Mouse (Mus musculus): ENCODE data around the gene Ddx58. TPM values are rescaled to one million over a fixed set of nuclear protein-coding genes. Genes with fewer than 3 reads are reported as not detected.

Gene Ddx58
- polyA plus RNA-seq, 1 experiment from 2014 or later = 3.0 TPM

DNA sequence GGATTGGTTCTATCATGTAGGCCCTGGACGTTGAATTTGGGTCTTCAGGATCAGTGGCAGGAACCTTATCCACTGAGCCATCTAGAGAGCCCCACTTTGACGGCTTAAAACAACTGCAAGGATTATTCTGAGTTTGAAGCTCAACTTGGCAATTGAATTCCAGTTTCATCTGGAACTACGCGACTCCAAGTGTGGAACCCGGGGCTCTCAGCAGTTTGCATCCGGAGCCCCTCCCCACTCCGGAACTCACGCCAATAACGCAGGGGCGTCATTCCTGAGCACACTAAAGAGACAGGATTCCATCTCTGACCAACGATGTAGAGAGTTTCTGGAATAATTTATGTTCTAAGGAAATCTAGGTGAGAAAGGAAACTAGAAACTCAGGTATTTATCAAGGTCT lies 12.5 kb downstream of the Ddx58 start:
- H3K27me3 ChIP-seq (ENCODE audit: poor library complexity, severe bottlenecking) = no peaks in the 10 kb centered on the region
- 92% methylated on average over 11 of the region's 11 CpGs for WGBS
- H3K9me3 ChIP-seq = no peaks in the 10 kb centered on the region

DNA sequence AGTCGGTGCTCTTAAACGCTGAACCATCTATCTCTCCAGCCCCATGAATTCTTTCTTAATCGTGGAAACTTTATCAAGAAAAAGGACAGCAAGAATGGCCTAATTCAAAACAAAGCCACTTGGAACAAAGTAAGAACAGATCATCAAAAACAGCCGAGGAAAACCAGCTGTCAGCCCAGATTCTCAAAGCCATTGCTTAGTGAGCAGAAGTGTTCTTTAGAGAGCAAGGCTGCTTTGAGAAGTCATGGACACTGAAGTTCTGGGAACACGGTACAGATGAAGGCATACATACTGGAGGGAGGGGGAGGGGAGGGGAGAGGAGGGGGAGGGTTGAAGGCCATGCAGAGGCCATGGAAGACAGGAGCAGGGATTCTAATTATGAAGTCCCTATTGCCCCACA lies 13.5 kb downstream of the Ddx58 start:
- H3K36me3 ChIP-seq (replicated peaks) = no peaks in the 10 kb centered on the region
- no peak for DNase-seq (ENCODE audit: extremely low spot score, low spot score)
- H3K27me3 ChIP-seq (ENCODE audit: poor library complexity, severe bottlenecking) = peaks cover 7% of the 10 kb centered on the region
- peaks cover 5% of the 10 kb centered on the region; the same call in 1 of the 2 replicates for H3K4me1 ChIP-seq
- H3K9me3 ChIP-seq = no peaks in the 10 kb centered on the region
- H3K27ac ChIP-seq = no peak overlapping the region
- WGBS = 81% methylated on average over 5 of the region's 5 CpGs
- H3K4me3 ChIP-seq = no peak overlapping the region

More for the DNA sequence above, 12.5 kb downstream of the Ddx58 start:
- H3K4me3 ChIP-seq = no peak overlapping the region
- no peaks in the 10 kb centered on the region for H3K36me3 ChIP-seq (replicated peaks)
- 0 out of 2 replicates have a peak, but pooled peaks cover under 1% of the 10 kb centered on the region for H3K4me1 ChIP-seq
- no peak overlapping the region for H3K27ac ChIP-seq
- DNase-seq (ENCODE audit: extremely low spot score, low spot score) = no peak

DNA sequence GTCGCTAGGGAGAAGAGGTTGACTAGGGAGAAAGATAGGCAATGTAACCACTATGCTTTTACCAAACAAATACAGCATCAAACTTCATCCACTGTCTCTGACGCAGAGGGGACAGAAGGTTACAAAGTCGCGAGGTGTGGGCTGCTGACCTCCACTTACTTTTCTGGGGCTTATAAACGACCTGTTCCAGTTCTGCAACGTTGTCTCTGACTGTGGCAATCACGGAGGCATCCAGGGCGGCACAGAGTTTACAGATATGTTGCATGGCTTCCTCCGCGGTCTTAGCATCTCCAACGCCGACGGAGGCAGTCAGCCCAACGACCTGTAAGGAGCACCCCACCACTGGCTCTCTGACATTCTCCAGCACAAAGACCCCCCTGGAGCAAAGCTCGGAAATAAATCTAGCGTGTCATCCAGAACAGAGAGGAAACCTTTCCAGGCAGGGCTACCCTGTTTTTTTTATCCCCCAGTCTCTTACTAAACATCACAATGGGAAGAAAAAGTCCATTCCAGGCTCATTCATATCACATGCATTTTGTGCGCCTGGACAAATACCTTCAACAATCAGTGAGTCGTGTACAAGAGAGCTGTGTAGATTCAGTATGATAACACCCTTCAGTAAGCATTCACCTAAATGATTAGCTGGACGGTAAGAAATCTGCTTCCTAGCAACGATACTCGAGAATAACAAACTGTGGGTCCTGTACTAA lies 17.6 kb downstream of the Ddx58 start:
- Histone ChIP-seq H3K4me3 (no peak overlapping the region), H3K36me3 (replicated peaks) (no peaks in the 10 kb centered on the region), H3K9me3 (no peaks in the 10 kb centered on the region), H3K4me1 (peaks cover 14% of the 10 kb centered on the region), H3K27me3 (ENCODE audit: poor library complexity, severe bottlenecking) (peaks cover 8% of the 10 kb centered on the region), H3K27ac (no peak overlapping the region)
- WGBS = 58% methylated on average over 21 of the region's 21 CpGs
- DNase-seq (ENCODE audit: extremely low spot score, low spot score) = no peak

DNA sequence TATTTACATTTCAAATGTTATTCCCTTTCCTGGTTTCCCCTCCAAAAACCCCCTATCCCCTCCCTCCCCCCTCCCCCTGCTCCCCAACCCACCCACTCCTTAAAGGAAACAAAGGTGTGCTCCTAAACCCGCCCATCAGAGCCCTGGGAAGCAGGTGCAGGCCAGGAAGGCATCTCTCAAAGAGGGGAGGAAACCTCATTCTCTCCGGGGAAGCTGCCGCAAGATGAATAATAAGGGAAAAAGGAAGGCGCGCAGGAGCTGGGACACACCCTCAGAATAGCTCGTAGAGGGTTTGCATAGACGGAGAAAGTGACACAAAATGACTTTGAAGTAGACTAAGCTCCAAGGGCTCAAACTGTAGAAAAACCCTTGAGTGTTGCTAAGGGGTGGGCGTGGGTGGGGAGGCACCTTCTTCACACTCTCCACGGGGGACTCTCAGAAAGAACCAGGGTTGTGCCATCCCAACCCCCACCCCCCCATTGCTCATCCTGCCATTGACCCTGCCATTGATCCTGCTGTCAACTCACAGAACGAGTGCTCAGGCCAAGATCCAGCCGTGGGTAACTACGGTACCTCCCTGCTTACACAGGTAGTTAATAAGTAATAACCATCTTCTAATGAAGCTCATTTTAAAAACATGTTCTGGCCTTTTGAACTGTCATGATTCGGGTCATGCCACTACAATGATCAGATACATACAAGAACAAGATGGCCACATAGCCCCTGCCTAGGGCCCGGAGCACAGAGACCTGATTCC lies 18.4 kb downstream of the Ddx58 start:
- no peak for DNase-seq (ENCODE audit: extremely low spot score, low spot score)
- Histone ChIP-seq H3K4me1 (peaks cover 14% of the 10 kb centered on the region), H3K27me3 (ENCODE audit: poor library complexity, severe bottlenecking) (peaks cover 8% of the 10 kb centered on the region), H3K27ac (no peak overlapping the region), H3K4me3 (no peak overlapping the region), H3K36me3 (replicated peaks) (no peaks in the 10 kb centered on the region), H3K9me3 (no peaks in the 10 kb centered on the region)
- WGBS = 46% methylated on average over 14 of the region's 14 CpGs

DNA sequence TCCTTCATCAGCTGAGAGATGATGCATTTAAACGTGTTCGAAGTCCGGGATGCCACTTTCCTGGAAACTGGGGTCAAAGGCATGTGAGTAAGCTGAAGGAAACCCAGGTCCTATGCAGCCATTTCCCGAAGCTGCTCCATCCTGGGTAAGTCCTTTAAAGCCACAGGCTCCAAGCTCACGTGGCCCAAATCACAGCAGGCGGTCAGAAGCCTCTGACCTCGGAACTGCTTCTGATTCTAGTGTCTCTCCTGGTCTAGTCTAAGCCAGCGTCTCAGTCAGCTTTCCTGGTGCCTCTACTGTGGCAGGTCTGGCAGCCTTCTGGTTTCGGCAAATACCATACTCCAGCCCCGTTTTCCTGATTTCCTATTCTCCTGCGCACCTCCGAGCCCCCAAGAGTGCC lies 19.2 kb downstream of the Ddx58 start:
- Histone ChIP-seq H3K9me3 (no peaks in the 10 kb centered on the region), H3K4me3 (no peak overlapping the region), H3K36me3 (replicated peaks) (no peaks in the 10 kb centered on the region), H3K27me3 (ENCODE audit: poor library complexity, severe bottlenecking) (peaks cover 8% of the 10 kb centered on the region), H3K27ac (no peak overlapping the region), H3K4me1 (peaks cover 14% of the 10 kb centered on the region)
- WGBS = 23% methylated on average over 12 of the region's 12 CpGs
- DNase-seq (ENCODE audit: extremely low spot score, low spot score) = peak; percentile 20

DNA sequence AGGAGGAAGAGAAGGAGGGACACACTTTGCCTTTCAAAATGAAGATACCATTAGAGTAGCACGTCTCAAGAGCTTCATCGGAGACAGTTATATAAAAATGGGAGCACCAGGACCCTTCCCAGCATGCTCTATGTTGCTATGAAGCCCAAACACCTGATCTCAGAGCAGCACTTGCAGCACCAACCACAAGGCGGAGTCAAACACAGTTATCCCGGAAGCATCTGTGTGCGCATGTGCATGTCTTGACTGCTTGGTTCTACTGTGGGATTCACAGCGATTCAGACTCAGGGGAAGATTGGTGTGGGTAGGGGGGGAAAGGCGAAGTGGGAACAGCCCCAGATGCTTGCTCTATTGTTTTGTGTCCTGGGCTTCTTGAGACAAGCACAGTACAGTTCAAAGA lies 21.2 kb downstream of the Ddx58 start:
- H3K4me3 ChIP-seq = no peak overlapping the region
- H3K27ac ChIP-seq = no peak overlapping the region
- H3K27me3 ChIP-seq (ENCODE audit: poor library complexity, severe bottlenecking) = peaks cover 8% of the 10 kb centered on the region
- H3K4me1 ChIP-seq = peaks cover 14% of the 10 kb centered on the region
- 73% methylated on average over 7 of the region's 7 CpGs for WGBS
- peak; percentile 21 for DNase-seq (ENCODE audit: extremely low spot score, low spot score)
- no peaks in the 10 kb centered on the region for H3K9me3 ChIP-seq
- no peaks in the 10 kb centered on the region for H3K36me3 ChIP-seq (replicated peaks)

DNA sequence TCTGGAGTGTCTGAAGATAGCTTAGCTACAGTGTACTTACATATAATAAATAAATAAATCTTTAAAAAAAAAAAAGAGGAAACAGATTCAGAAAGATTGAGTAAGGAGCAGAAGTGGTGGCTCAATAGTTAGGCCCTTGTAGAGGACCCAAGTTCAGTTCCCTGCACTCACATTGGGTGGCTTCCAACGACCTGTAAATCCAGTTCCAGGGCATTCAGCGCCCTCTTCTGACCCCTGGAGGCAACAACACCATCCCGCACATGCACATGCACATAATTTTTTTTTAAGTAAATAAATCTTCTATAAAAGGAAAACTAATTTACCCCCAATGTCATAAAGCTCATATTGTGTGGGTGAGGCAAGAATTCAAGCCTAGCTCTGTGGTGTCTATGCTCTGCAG lies 21.7 kb downstream of the Ddx58 start:
- WGBS = 50% methylated on average over 3 of the region's 3 CpGs
- no peak for DNase-seq (ENCODE audit: extremely low spot score, low spot score)
- Histone ChIP-seq H3K27me3 (ENCODE audit: poor library complexity, severe bottlenecking) (peaks cover 8% of the 10 kb centered on the region), H3K36me3 (replicated peaks) (no peaks in the 10 kb centered on the region), H3K27ac (no peak overlapping the region), H3K4me1 (peaks cover 14% of the 10 kb centered on the region), H3K9me3 (no peaks in the 10 kb centered on the region), H3K4me3 (no peak overlapping the region)

DNA sequence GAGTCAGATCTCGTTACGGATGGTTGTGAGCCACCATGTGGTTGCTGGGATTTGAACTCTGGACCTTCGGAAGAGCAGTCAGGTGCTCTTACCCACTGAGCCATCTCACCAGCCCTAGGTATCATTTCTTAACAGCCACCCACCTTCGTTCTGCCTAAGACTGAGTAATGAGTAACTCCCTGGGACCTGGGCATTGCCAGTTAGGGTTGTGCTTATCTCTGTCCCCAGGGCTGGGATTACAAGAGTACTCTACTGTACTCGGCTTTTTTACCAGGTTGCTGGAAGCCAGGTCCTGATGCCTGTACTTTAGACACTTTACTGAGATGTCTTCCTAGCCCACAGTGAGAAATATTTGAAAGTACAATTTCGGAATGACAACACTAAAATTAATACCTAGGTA lies 27.5 kb downstream of the Ddx58 start:
- Histone ChIP-seq H3K4me3 (no peak overlapping the region), H3K4me1 (peaks cover 7% of the 10 kb centered on the region; the same call in 1 of the 2 replicates), H3K27me3 (ENCODE audit: poor library complexity, severe bottlenecking) (no peaks in the 10 kb centered on the region), H3K9me3 (no peaks in the 10 kb centered on the region), H3K36me3 (replicated peaks) (no peaks in the 10 kb centered on the region), H3K27ac (no peak overlapping the region)
- DNase-seq (ENCODE audit: extremely low spot score, low spot score) = no peak
- WGBS = 93% methylated on average over 5 of the region's 6 CpGs

DNA sequence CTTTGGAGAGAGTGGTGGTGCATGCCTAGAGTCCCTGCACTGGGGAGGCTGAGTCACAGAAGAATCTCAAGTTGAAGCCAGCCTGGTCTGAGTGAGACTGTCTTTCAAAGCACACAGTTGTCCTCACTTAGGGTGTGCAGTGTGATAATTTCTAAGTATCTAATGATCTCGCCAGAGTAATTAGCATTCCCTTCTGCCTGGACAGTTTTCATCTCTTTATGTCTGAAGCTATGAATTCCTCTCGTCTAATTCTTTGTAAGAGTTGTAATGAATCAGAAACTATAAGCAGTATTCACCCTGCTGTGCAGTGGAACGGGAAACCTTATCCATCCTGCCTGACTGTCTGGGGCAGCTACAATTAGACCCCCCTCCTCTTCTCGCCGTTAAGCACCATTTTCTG lies 31.9 kb downstream of the Ddx58 start:
- Histone ChIP-seq H3K27me3 (ENCODE audit: poor library complexity, severe bottlenecking) (no peaks in the 10 kb centered on the region), H3K36me3 (replicated peaks) (no peaks in the 10 kb centered on the region), H3K4me3 (no peak overlapping the region), H3K9me3 (no peaks in the 10 kb centered on the region), H3K4me1 (peaks cover 7% of the 10 kb centered on the region; the same call in 1 of the 2 replicates), H3K27ac (no peak overlapping the region)
- 60% methylated on average over 5 of the region's 5 CpGs for WGBS
- no peak for DNase-seq (ENCODE audit: extremely low spot score, low spot score)

DNA sequence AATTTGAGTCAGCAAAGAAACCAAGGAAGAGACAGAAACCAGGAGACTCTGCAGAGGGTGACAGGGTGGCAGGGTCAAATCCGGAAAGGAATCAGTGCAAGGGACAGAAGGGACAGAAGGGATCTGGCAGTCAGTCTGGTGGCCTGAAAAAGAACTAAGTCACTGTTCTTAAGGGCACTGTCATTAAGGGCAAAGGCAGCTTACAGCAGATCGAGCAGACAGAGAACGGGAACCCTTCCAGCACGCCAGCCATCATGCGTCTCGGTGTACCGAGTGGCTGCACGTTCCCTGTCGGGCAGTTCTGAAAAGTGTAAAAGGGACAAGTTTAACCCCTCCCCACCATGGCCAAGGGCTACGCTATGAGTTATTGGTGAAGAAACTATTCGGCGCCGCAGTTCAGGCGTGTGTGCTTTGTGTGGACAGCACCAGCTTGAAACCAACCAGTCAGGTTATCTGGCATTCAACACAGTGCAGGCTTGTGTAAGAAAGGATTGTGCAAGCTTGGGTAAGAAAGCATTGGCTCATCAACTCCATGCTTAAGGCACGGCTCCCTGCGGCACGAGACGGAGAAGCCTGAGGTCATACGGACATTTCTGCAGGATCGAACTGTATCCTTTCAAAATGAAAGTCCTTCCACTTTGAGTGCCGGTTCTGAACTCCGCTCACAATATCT lies 34.3 kb downstream of the Ddx58 start:
- no peak overlapping the region for H3K4me3 ChIP-seq
- H3K4me1 ChIP-seq = peaks cover 7% of the 10 kb centered on the region; the same call in 1 of the 2 replicates
- 0 out of 2 replicates have a peak, but pooled peaks cover 5% of the 10 kb centered on the region for H3K36me3 ChIP-seq (replicated peaks)
- H3K27ac ChIP-seq = no peak overlapping the region
- 93% methylated on average over 22 of the region's 22 CpGs for WGBS
- no peak for DNase-seq (ENCODE audit: extremely low spot score, low spot score)
- H3K27me3 ChIP-seq (ENCODE audit: poor library complexity, severe bottlenecking) = no peaks in the 10 kb centered on the region
- H3K9me3 ChIP-seq = no peaks in the 10 kb centered on the region

DNA sequence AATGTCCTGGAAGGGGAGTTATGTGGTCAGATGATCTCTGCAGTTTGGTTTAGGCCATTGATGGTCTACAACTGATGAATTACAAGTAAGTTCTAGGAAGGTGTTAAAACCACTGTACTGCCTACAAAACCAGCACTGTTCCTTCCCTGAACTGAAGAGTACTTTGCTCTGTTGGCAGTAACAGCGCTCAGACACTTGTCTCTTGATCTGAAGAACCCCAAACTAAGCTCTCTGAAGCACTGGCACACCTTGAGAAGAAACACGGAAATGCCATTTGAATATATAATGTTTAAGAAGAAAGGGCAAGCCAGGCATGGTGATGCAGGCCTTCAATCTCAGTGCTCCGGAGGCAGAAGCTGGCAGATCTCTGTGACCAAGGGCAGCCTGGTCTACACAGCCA lies 35.3 kb downstream of the Ddx58 start:
- Histone ChIP-seq H3K9me3 (no peaks in the 10 kb centered on the region), H3K4me1 (peaks cover 7% of the 10 kb centered on the region; the same call in 1 of the 2 replicates), H3K27ac (no peak overlapping the region), H3K4me3 (no peak overlapping the region), H3K27me3 (ENCODE audit: poor library complexity, severe bottlenecking) (no peaks in the 10 kb centered on the region), H3K36me3 (replicated peaks) (peaks cover 7% of the 10 kb centered on the region)
- DNase-seq (ENCODE audit: extremely low spot score, low spot score) = no peak
- 93% methylated on average over 3 of the region's 3 CpGs for WGBS

DNA sequence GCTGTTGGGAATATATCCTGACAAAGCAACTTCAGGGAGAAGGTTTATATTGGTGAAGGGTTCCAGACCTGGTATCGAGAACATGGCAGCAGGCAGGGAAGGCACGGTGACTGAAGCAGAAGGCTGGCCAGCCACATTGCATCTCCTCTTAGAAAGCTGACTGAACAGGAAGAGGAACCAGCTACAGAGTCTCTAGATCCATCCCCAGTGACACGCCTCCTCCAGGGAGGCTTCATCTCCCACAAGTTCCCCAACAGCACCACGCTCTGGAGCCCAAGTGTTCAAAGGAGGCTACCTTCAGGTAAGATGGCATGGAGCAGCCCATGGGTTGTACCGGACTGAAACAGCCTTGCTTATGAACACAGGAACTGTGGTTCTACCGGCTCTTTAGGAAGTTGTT lies 37.4 kb downstream of the Ddx58 start:
- no peak for DNase-seq (ENCODE audit: extremely low spot score, low spot score)
- WGBS = 95% methylated on average over 6 of the region's 6 CpGs
- Histone ChIP-seq H3K9me3 (no peaks in the 10 kb centered on the region), H3K4me3 (no peak overlapping the region), H3K4me1 (no peaks in the 10 kb centered on the region), H3K27ac (no peak overlapping the region), H3K36me3 (replicated peaks) (peaks cover 28% of the 10 kb centered on the region), H3K27me3 (ENCODE audit: poor library complexity, severe bottlenecking) (no peaks in the 10 kb centered on the region)

DNA sequence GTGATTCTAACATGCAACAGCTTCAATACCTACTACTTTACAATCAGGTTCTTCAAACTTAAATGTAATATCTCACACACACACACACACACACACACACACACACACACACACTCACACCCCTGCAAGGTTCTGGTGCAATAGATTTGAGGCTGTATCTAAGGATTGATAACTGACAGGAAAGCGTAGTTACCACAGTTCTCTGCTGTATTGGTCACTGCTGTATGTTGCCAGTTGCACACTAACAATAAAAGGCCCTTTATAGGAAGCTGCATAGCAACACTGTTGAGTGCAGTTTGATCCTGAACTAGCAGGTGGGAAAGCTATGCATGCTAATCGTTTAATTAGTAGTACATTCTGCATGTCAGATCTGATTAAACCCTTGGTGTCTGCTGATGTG lies 44.3 kb downstream of the Ddx58 start:
- 91% methylated on average over 2 of the region's 2 CpGs for WGBS
- H3K27me3 ChIP-seq (ENCODE audit: poor library complexity, severe bottlenecking) = no peaks in the 10 kb centered on the region
- no peaks in the 10 kb centered on the region for H3K9me3 ChIP-seq
- peaks cover 62% of the 10 kb centered on the region for H3K36me3 ChIP-seq (replicated peaks)
- H3K27ac ChIP-seq = no peak overlapping the region
- DNase-seq (ENCODE audit: extremely low spot score, low spot score) = no peak
- H3K4me3 ChIP-seq = no peak overlapping the region
- H3K4me1 ChIP-seq = no peaks in the 10 kb centered on the region; the same call in 1 of the 2 replicates
